Mouse (Mus musculus) midbrain, embryonic 11.5 days (tissue): ENCODE measurements around the gene Vcl. TPM values are rescaled to one million over a fixed set of nuclear protein-coding genes. Genes with fewer than 3 reads are reported as not detected.

Experiments used
- ATAC-seq: fragments of 200-750 bp; cut with Nextera tagmentation; 2 replicates; pipeline ENCODE4 v1.8.0; 2017; ENCODE audit warnings: moderate TSS enrichment, moderate library complexity; ENCODE audit not compliant: low FRiP score
- DNase-seq: peaks from one replicate; pipeline ENCODE4 v3.0.0; 2015; ENCODE audit warnings: low spot score; ENCODE audit errors: missing footprints
- H3K27ac ChIP-seq: fragments of 300-500 bp; sonication (generic); 2 replicates; pipeline ENCODE4 v1.5.1; 2014; ENCODE audit warnings: low read depth, low read length
- H3K27me3 ChIP-seq: fragments of 300-500 bp; sonication (generic); 2 replicates; pipeline ENCODE4 v1.6.1; 2014; ENCODE audit warnings: mild to moderate bottlenecking, low read length, moderate library complexity, mixed read lengths; ENCODE audit not compliant: control insufficient read depth, insufficient read depth
- H3K36me3 ChIP-seq: fragments of 300-500 bp; sonication (generic); 2 replicates; pipeline ENCODE4 v1.6.1; 2014; ENCODE audit warnings: mild to moderate bottlenecking, low read length, moderate library complexity, mixed read lengths; ENCODE audit not compliant: control insufficient read depth, insufficient read depth
- H3K4me1 ChIP-seq: fragments of 300-500 bp; sonication (generic); 2 replicates; pipeline ENCODE4 v1.6.1; 2014; ENCODE audit warnings: low read length; ENCODE audit not compliant: control insufficient read depth, insufficient read depth
- H3K4me2 ChIP-seq: fragments of 300-500 bp; sonication (generic); 2 replicates; pipeline ENCODE4 v1.6.1; 2014; ENCODE audit warnings: mild to moderate bottlenecking, moderate library complexity
- H3K4me3 ChIP-seq: fragments of 300-500 bp; sonication (generic); 2 replicates; pipeline ENCODE4 v1.5.1; 2014; ENCODE audit warnings: low read depth, low read length
- H3K9ac ChIP-seq: fragments of 300-500 bp; sonication (generic); 2 replicates; pipeline ENCODE4 v1.6.1; 2014; ENCODE audit warnings: low read length
- H3K9me3 ChIP-seq: fragments of 300-500 bp; sonication (generic); 2 replicates; pipeline ENCODE4 v1.6.1; 2016; ENCODE audit warnings: low read length; ENCODE audit not compliant: control insufficient read depth
- WGBS: fragments of 180-500 bp; shearing (Covaris S2); extraction: QIAGEN DNeasy Blood & Tissue Kit; methylation state at CpG from one replicate; pipeline ENCODE4 v1.1.7; 2014; 5-methylcytosine and 5-hydroxymethylcytosine counted together
- polyA plus RNA-seq: library from polyadenylated mRNA; unstranded; fragments of >200 nt; fragmentation: Nextera tagmentation; extraction: Ambion mirVana; gene quantifications from 2 replicates; pipeline ENCODE4 v1.2.1, GENCODE M21; 2014

The Vcl gene
- polyA plus RNA-seq, 1 experiment from 2014 or later = 27.0 TPM

DNA sequence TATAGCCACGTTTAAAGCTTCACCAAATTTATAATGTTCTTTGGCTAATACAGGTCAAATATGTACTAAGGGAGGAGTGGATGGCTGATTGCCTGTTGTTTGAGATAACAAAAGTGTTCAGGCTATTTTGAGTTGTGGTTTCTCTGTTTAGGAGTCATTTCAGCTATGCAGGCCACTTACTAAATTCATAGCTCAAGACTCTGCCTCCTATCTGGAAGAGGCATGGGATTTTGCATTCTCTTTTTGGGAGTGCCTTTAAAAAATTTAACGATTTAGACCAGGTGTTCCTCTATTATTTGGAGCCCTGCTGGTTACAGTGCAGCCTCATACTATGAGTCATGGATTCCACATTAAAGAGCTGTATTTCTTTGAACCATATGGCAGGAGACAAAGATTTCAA, 9.2 kb downstream of the Vcl start:
- Histone ChIP-seq H3K36me3 (no peaks in the 10 kb centered on the region), H3K9me3 (no peaks in the 10 kb centered on the region), H3K4me1 (no peaks in the 10 kb centered on the region), H3K4me3 (no peak overlapping the region), H3K27ac (no peak overlapping the region), H3K27me3 (no peaks in the 10 kb centered on the region), H3K4me2 (no peak overlapping the region), H3K9ac (no peak overlapping the region)
- ATAC-seq = no peak
- 82% methylated on average over 2 of the region's 2 CpGs for WGBS
- DNase-seq = no peak

DNA sequence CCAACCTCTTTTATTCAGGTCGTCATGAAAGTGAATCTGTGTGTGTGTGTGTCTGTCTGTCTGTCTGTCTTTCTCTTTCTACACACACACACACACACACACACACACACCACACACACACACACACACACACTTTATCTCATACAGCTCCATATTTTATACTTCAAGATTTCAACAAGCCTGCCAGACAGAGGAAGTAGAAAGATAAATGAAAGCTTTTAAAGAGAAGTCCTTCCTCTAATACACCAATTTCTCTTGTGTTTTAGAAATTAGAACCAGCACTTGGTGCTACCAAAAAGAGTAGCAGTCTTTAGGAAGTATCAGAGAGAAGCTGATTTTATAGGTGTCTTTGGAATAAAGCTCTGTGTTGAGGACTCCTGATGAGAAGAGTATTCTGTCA, 9.7 kb downstream of the Vcl start:
- no peak overlapping the region for H3K27ac ChIP-seq
- H3K36me3 ChIP-seq = no peaks in the 10 kb centered on the region
- no peak overlapping the region for H3K4me2 ChIP-seq
- 69% methylated on average over 1 of the region's 1 CpGs for WGBS
- no peaks in the 10 kb centered on the region for H3K4me1 ChIP-seq
- H3K27me3 ChIP-seq = no peaks in the 10 kb centered on the region
- no peak overlapping the region for H3K4me3 ChIP-seq
- ATAC-seq = no peak
- no peaks in the 10 kb centered on the region for H3K9me3 ChIP-seq
- DNase-seq = no peak
- no peak overlapping the region for H3K9ac ChIP-seq

DNA sequence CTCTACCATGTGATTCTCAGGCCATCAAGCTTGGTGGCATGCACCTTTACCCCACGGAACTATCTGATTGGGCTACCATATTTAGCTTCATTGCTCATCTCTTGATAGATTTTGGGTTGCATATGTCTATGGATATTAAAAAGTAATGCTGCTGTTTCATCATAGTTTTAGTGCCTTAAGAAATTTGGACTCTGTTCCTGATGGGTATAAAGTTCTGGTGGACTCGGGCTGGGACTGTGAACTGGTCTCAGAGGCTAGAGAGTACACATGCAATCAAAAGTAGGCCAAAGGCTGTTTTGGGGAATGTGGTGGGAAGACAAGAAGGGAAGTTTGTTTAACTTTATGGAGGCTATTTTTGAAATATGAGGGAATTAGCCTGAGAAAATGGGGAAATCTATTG, 16.1 kb downstream of the Vcl start:
- 83% methylated on average over 2 of the region's 2 CpGs for WGBS
- no peak for ATAC-seq
- no peak overlapping the region for H3K9ac ChIP-seq
- DNase-seq = no peak
- no peak overlapping the region for H3K27ac ChIP-seq
- no peaks in the 10 kb centered on the region for H3K4me1 ChIP-seq
- H3K9me3 ChIP-seq = no peaks in the 10 kb centered on the region
- H3K4me3 ChIP-seq = no peak overlapping the region
- no peak overlapping the region for H3K4me2 ChIP-seq
- no peaks in the 10 kb centered on the region for H3K36me3 ChIP-seq
- no peaks in the 10 kb centered on the region for H3K27me3 ChIP-seq

DNA sequence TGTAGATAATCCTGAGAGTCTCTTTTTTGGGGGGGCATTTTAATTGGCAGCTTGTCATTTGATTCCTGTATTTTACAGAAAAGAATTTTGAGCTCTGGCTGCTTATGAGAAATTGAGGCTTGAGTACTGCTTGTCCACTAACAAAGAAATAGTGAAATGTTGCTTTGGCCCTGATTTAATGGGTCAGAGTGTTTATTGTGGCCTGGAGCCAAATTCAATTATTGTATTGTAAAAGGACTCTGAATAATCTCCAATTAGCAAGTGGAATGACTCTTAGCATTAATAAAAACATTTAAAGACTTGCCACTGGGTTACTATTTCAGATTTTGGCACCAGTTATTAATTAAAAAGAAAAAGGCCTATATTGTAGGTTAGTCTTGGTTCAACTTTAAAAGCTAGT, 26.8 kb downstream of the Vcl start:
- Histone ChIP-seq H3K27ac (no peak overlapping the region), H3K4me2 (no peak overlapping the region), H3K36me3 (no peaks in the 10 kb centered on the region), H3K27me3 (no peaks in the 10 kb centered on the region), H3K4me3 (no peak overlapping the region), H3K9ac (no peak overlapping the region), H3K4me1 (no peaks in the 10 kb centered on the region), H3K9me3 (no peaks in the 10 kb centered on the region)
- ATAC-seq = no peak
- DNase-seq = no peak

DNA sequence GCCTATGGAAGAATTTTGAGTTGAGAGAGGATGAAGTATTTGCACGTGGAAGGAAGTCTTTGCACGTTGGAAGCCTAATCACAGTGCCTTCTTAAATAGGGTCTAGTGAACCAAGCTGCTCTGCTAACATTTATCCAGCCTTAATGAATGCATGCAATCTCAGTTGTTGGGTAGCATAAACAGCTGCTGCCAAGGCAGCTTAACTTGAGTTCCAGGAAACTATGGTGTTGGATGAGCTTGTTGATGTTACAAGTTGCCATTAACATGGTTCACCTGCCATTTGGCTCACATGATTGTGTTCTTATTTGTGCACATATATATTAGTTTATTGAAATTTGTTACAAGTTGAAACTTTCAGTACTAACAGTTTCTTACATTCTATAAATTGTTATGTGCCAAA, 29.8 kb downstream of the Vcl start:
- H3K9ac ChIP-seq = no peak overlapping the region
- no peaks in the 10 kb centered on the region for H3K9me3 ChIP-seq
- no peaks in the 10 kb centered on the region for H3K4me1 ChIP-seq
- WGBS = 74% methylated on average over 2 of the region's 2 CpGs
- H3K36me3 ChIP-seq = no peaks in the 10 kb centered on the region
- DNase-seq = no peak
- H3K27ac ChIP-seq = no peak overlapping the region
- H3K4me2 ChIP-seq = no peak overlapping the region
- no peak overlapping the region for H3K4me3 ChIP-seq
- ATAC-seq = no peak
- H3K27me3 ChIP-seq = no peaks in the 10 kb centered on the region

DNA sequence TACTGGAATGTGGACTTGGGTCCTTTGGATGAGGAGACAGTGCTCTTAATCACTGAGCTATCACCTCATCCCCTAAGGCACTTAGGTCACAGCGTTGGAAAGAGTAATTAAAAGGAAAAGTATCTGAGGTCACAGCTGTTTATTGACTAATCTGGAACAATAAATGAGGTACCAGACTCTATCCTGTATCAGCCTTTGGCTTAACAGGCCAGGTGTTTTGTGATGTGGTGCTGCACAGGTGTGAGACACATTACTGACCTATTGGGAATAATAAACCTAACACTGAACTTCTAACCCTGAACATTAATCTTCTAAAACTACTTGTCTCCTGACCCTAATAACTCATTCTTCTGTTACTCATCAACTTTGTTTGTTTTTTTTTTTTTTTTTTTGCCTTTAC, 33.3 kb downstream of the Vcl start:
- no peaks in the 10 kb centered on the region for H3K27me3 ChIP-seq
- H3K9me3 ChIP-seq = no peaks in the 10 kb centered on the region
- no peak overlapping the region for H3K9ac ChIP-seq
- H3K36me3 ChIP-seq = no peaks in the 10 kb centered on the region
- DNase-seq (no peak), ATAC-seq (no peak)
- H3K4me3 ChIP-seq = no peak overlapping the region
- no peaks in the 10 kb centered on the region for H3K4me1 ChIP-seq
- H3K4me2 ChIP-seq = no peak overlapping the region
- 96% methylated on average over 1 of the region's 1 CpGs for whole genome bisulfite sequencing
- no peak overlapping the region for H3K27ac ChIP-seq

DNA sequence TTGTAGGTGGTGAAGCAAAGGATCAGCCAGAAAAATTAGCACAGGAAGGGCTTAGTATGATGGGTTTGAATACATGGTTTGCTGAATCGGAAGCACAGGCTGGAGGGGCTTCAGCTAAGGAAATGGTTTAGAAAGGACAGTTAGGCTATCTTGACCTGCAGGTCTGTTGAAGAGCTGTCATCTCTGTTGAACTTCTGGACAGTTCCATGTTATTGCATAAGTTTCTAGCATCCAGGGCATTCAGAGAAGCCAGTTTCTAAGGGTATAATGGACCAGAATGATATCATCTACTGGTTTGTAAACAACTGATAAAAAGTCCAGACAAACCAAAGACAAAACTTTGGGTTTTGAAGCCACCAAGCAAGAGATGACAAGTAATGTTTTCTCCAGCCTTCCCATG, 33.7 kb downstream of the Vcl start:
- no peaks in the 10 kb centered on the region for H3K4me1 ChIP-seq
- H3K27ac ChIP-seq = no peak overlapping the region
- H3K27me3 ChIP-seq = no peaks in the 10 kb centered on the region
- H3K9ac ChIP-seq = no peak overlapping the region
- H3K36me3 ChIP-seq = no peaks in the 10 kb centered on the region
- no peak overlapping the region for H3K4me2 ChIP-seq
- DNase-seq (no peak), ATAC-seq (no peak)
- H3K4me3 ChIP-seq = no peak overlapping the region
- 92% methylated on average over 1 of the region's 1 CpGs for WGBS
- no peaks in the 10 kb centered on the region for H3K9me3 ChIP-seq

DNA sequence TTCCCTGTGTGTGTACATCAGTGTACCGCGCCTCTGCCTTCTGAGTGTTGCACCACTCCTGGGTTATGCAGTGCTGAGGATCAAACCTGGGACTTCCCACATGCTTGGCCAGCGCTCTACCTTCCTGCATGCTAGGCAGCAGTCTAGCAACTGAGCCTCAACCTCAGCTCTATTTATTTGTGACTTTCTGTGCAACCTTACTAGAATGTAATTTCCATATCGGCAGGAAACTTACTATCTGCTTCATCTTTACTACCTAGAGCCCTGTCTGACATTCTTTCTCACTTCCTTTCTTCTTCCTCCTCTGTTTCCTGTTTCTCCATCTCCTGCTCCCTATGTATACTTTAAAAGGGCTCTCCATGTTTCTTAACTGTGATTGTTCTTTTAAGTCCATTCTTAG, 34.7 kb downstream of the Vcl start:
- no peak for ATAC-seq
- no peaks in the 10 kb centered on the region for H3K36me3 ChIP-seq
- 0 out of 2 replicates have a peak, but pooled peaks cover 6% of the 10 kb centered on the region for H3K4me1 ChIP-seq
- no peak overlapping the region for H3K27ac ChIP-seq
- H3K4me3 ChIP-seq = no peak overlapping the region
- WGBS = 94% methylated on average over 4 of the region's 4 CpGs
- DNase-seq = no peak
- no peaks in the 10 kb centered on the region for H3K27me3 ChIP-seq
- no peak overlapping the region for H3K9ac ChIP-seq
- H3K4me2 ChIP-seq = no peak overlapping the region
- no peaks in the 10 kb centered on the region for H3K9me3 ChIP-seq

DNA sequence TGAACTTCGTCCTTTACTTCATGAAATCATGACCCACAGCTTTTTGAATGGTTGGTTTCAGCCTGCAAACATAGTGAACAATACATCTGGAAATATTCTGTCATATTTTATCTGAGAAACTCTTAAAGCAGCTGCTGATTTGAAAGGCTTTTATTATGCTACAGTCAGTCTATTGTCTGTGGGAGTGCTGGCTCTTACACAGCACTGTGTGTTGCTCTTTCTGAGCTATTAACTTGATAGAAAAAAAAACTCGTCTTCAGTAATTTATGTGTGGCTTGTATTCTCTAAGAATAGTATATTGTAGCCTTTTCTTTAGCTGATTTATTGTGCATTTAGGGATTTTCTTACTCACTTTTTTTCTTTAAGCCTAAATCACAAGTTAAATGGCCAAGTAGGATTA, 35.1 kb downstream of the Vcl start:
- 87% methylated on average over 2 of the region's 2 CpGs for WGBS
- H3K4me1 ChIP-seq = 0 out of 2 replicates have a peak, but pooled peaks cover 8% of the 10 kb centered on the region
- DNase-seq (no peak), ATAC-seq (no peak)
- H3K4me3 ChIP-seq = no peak overlapping the region
- H3K27ac ChIP-seq = no peak overlapping the region
- H3K4me2 ChIP-seq = no peak overlapping the region
- no peaks in the 10 kb centered on the region for H3K36me3 ChIP-seq
- no peaks in the 10 kb centered on the region for H3K9me3 ChIP-seq
- no peaks in the 10 kb centered on the region for H3K27me3 ChIP-seq
- H3K9ac ChIP-seq = no peak overlapping the region
